Mouse (Mus musculus) megakaryocyte, adult 5-6 weeks (primary cell): ENCODE measurements around the gene Abraxas1. TPM values are rescaled to one million over a fixed set of nuclear protein-coding genes. Genes with fewer than 3 reads are reported as not detected.
A peak's percentile ranks its signal among the peaks of the same experiment; 100 is the strongest.

Source experiments
- ATAC-seq: 2 replicates; pipeline ENCODE4 v1.8.0; 2016; ENCODE audit warnings: mild to moderate bottlenecking, inconsistent platforms; ENCODE audit not compliant: poor library complexity, severe bottlenecking
- total RNA-seq, 2 experiments: library from RNA; stranded (forward) in 1 of 2; stranded (reverse) in 1 of 2; fragments of 153-499, 151-499 nt in 1 of 2; fragments of 221-1000, 200-1000 nt in 1 of 2; gene quantifications; 2 replicates each; pipeline versions ENCODE4 v1.2.3 to v1.2.4; 2015 to 2017

Gene Abraxas1
- 5.9 and 12.7 TPM in 2 replicates for total RNA-seq (2015)
- 15.0 and 16.3 TPM in 2 replicates for total RNA-seq (2017)

DNA sequence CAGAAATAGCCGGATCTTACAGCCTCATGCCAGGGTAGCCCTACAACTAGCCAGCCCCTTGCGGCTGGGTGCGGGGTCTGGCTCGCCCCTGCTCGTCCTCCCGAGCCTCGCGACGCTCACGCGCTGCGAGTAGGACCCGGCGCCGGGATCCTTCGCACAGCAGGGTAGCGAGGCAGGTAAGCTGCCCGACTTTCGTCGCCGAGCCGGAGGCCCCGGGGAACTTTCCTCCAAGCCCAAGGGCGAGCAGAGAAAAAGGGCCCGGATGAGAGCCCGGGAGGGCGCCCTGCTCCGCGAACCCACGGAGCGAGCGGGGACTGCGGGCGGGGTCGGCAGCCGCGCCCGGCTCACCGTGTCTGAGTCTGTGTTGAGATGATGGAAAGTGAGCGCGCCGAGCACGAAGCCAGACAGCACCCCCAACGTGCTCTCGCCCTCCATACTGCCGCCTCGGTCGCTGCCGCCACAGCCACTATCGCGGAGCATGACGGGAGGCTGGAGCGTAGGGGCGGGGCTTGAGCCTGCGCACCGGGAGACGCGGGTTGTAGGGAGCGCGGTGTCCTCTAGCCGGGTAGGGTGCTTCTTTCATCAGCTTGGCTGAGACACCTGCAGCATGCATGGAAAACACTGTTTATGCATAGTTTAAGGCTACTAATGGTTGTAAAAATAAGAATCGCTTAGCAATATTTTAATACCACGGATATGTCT, at the start of gene Abraxas1:
Gene Abraxas1, minus strand, starts transcription at position 483 of the 702 bp plus-strand sequence.
- ATAC-seq, result peak; percentile 98

GRCm38 (mm10) chr5:100869197-100869895, 48.6 kb upstream of the Abraxas1 start:
- ATAC-seq, result no peak

- no peak for ATAC-seq
Measured at GRCm38 (mm10) chr5:100866183-100866582, 45.4 kb upstream of the Abraxas1 start.

- ATAC-seq, result no peak
Measured at GRCm38 (mm10) chr5:100864438-100864837, 43.7 kb upstream of the Abraxas1 start.

DNA sequence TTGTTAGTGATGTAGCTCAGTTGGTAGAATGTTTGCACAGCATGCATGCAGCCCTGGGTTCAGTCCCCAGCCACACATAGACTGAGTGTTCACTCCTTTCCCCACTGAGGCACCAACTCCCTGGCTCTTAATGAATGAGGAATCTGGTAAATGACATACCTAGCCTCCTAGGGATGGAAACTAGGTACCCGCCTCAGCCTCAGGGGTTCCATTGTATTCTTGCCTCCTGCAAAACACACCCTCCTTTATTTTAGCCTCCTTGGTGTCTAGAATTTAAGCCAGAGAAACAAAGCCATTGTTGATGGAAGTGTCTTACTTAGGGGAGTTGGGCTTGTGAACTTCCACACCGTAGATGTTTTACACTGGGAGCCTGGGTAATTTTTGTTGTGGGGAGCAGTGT, 42.3 kb upstream of the Abraxas1 start:
- no peak for ATAC-seq

- ATAC-seq, result peak; percentile 45
Measured at GRCm38 (mm10) chr5:100861811-100862210, 41.0 kb upstream of the Abraxas1 start.

DNA sequence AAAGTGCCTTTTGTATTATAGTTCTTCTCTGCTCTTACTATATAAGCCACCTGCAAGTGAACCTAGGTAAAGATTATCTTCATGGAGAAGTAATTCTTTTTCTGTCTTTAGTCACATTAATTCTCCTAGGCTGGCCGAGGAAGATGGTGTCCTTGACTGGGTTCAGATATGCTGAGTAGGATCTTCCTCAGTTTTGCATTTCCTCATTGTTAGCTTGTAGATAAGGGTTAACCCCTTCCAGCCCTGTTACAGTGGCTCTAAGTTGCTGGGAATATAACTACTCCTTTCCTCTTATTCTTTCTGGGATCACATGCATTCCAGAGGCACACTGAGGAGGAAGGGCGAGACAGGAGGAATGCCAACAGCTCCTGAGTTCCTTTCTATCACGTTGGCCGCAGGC, 40.4 kb upstream of the Abraxas1 start:
- peak; percentile 31 for ATAC-seq

- peak; percentile 94 for ATAC-seq
Measured at GRCm38 (mm10) chr5:100860417-100861053, 39.8 kb upstream of the Abraxas1 start.

DNA sequence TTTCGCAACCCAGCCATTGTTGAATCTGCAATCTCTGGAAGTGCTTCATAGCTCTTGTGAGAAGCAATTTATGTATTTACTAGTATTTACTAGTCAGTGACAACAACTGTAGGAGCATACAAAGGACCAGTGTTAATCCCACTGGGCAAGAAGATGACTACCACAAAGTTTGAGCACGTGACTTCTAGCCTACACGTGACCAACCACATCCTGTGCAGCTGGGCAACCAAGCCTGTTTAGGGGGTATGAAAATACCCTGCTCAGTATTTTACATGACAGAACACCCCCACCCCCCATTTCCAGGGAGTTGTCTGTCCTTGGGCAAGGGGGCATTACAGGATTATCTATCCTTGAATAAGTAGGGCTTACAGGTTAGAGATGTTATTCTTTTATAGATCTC, 35.8 kb upstream of the Abraxas1 start:
- no peak for ATAC-seq

GRCm38 (mm10) chr5:100853963-100854362, 33.2 kb upstream of the Abraxas1 start:
- no peak for ATAC-seq

DNA sequence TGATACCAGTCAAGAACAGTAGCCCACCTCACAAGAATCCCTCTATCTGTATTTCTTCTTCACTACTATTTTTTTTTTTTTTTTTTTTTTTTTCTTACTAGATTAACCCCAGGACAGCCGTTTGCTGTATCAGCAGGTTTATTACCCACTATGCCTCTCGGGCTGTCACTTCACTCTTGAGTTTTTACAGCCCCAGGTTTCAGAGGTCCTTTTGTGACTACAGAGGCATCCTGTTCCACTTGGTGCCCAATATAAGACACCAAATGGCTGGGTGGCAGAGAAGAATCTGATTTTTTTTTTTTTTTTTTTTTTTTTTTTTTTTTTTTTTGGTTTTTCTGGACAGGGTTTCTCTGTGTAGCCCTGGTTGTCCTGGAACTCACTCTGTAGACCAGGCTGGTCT, 26.4 kb upstream of the Abraxas1 start:
- ATAC-seq, result no peak

GRCm38 (mm10) chr5:100846599-100846920, 25.8 kb upstream of the Abraxas1 start:
- peak; percentile 55 for ATAC-seq

- peak; percentile 93 for ATAC-seq
Measured at GRCm38 (mm10) chr5:100845848-100846598, 25.3 kb upstream of the Abraxas1 start.

DNA sequence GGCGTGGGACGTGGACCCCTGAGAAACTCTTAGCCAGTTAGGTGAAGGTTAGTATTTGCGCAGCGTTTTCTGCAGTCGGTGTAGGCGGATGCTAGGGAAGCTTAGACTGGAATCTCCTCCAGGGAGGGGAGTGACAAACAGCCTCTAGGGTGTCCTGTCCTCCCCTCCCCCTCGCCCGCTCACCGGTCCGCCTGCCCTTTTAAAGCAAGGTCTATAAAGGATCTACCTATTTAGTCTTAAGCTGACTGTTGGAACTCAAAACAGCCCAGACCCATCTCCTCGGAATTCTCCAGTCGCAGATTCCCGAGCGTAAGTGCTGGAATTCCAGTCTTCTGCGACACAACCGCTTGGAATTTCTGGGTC, 24.7 kb upstream of the Abraxas1 start, which contains the start of gene Gpat3:
Gene Gpat3, plus strand, starts transcription at position 229 of the 363 bp plus-strand sequence.
- no peak for ATAC-seq

GRCm38 (mm10) chr5:100844485-100844884, 23.7 kb upstream of the Abraxas1 start:
- no peak for ATAC-seq

DNA sequence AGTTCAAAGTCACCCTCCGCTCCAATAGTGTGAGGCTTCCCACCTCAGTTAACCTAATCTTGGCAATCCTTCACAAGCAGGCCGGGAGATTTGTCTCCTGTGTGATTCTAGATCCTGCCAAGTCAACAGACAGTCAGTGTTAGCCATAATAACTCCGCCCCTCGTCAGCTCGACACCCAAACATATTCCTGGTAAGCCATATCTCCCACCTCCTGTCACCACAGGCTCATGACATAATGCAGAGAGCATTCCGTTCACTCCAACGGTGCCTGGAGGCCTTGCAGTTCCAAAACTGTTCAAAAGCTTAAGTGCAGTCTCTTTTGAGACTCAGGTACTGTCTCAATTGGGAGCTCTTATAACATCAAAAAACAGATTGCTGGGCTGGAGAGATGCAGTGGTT, 17.1 kb upstream of the Abraxas1 start:
- no peak for ATAC-seq

GRCm38 (mm10) chr5:100835862-100836538, 15.2 kb upstream of the Abraxas1 start:
- no peak for ATAC-seq

DNA sequence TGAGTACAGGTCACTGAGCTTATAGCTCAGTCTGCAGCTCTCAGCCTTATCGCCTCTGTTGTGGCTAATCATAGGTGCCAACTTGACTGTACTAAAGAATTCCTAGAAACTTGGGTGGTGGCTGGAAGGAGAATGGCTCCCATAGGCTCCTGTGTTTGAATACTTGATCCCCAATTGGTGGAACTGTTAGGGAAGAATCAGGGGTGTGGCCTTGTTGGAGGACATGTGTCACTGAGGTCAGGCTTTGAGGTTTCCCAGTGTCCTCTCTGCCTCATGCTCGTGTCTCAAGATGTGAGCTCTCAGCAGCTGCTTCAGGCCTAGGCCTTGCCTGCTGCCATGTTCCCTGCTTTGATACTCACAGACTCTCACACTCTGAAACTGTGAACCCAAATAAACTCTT, 13.1 kb upstream of the Abraxas1 start:
- no peak for ATAC-seq

DNA sequence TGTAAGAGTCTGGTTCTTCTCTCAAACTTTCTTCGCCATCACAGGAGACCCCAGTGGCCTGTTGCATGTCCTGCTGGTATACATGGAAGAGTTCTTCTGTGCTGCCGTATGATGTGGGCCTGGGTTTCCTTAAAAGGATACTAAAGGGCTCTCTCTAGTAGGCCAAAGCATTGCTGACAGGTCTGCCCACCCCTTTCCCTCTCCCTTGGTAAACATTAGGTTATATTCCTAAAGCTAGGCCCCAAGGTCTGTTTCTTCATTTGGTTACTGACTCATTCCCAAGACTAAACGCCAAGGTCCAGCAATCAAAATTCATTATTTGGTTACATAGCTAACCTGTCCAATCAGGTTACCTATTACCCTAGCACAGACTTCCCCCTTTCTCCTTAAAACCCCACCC, 11.9 kb upstream of the Abraxas1 start:
- ATAC-seq, result no peak

- ATAC-seq, result no peak
Measured at GRCm38 (mm10) chr5:100828701-100829100, 7.9 kb upstream of the Abraxas1 start.

- 0 out of 2 replicates have a peak, but pooled peaks have one; percentile 30 for ATAC-seq
Measured at GRCm38 (mm10) chr5:100826531-100826930, 5.8 kb upstream of the Abraxas1 start.
